In genomic region chr4:83500154-83501036, GRCm38 (mm10) we compare ENCODE assay signal across 8 mouse cellular contexts. TPM values are rescaled to one million over a fixed set of nuclear protein-coding genes. Genes with fewer than 3 reads are reported as not detected.
DNase-seq lines count a peak whose midpoint lies in the region; ATAC-seq lines count a peak whose summit lies in the region.

No protein-coding gene starts in this region.

- H3K4me2 ChIP-seq in heart, embryonic 14.5 days (ENCODE audit: low read length) = peak overlapping the region; percentile 60
- H3K4me2 ChIP-seq in liver, embryonic 13.5 days = peak overlapping the region; percentile 20

- peak overlapping the region; percentile 26 to 27 for H3K4me3 ChIP-seq in heart, embryonic 14.5 days (ENCODE audit: control insufficient read depth in 1 of 2, insufficient read depth in 1 of 2, low read depth in 1 of 2, low read length in 2 of 2)
- no peak overlapping the region for H3K4me3 ChIP-seq in liver, embryonic 13.5 days (replicated peaks)

- no peaks in the 10 kb centered on the region for H3K27me3 ChIP-seq in heart, embryonic 14.5 days (ENCODE audit: control insufficient read depth, insufficient read depth, low read length)
- peaks cover 9% of the 10 kb centered on the region; the same call in 1 of the 2 replicates for H3K27me3 ChIP-seq in liver, embryonic 13.5 days

- H3K27ac ChIP-seq in heart, embryonic 14.5 days (replicated peaks in 1 of 2; ENCODE audit: control insufficient read depth in 1 of 2, insufficient read depth in 1 of 2, low read depth in 2 of 2, low read length in 2 of 2) = no peak overlapping the region
- H3K27ac ChIP-seq in liver, embryonic 13.5 days = no peak overlapping the region

- 8% methylated on average over 22 of the region's 22 CpGs for WGBS in heart, embryonic 14.5 days
- WGBS in liver, embryonic 13.5 days (ENCODE audit: insufficient replicate concordance) = 19% methylated on average over 22 of the region's 22 CpGs

- no peak for ATAC-seq in heart, embryonic 14.5 days (ENCODE audit: insufficient number of reproducible peaks, insufficient read depth, low FRiP score, low read depth)
- ATAC-seq in liver, embryonic 13.5 days (ENCODE audit: low read depth) = no peak

- no peak overlapping the region for H3K9ac ChIP-seq in heart, embryonic 14.5 days (ENCODE audit: low read length)
- H3K9ac ChIP-seq in liver, embryonic 13.5 days = no peak overlapping the region

- H3K4me1 ChIP-seq in heart, embryonic 14.5 days (ENCODE audit: control insufficient read depth in 2 of 2, insufficient read depth in 2 of 2, low read length in 2 of 2) = peaks cover 2 to 4% of the 10 kb centered on the region in 2 experiments; a peak in 1 of 4 replicates
- no peaks in the 10 kb centered on the region for H3K4me1 ChIP-seq in liver, embryonic 13.5 days (replicated peaks)

- H3K9me3 ChIP-seq in heart, embryonic 14.5 days (ENCODE audit: control insufficient read depth, low read length) = no peaks in the 10 kb centered on the region
- H3K9me3 ChIP-seq in liver, embryonic 13.5 days (replicated peaks) = no peaks in the 10 kb centered on the region

- DNase-seq in heart, adult 8-10 months (ENCODE audit: low spot score) = no peak
- DNase-seq in WW6 (ENCODE audit: low read depth, low spot score) = peak; percentile 73
- DNase-seq in forelimb bud, embryonic 11.5 days (ENCODE audit: low read depth, low spot score) = peak; percentile 53
- no peak for DNase-seq in liver, embryonic 13.5 days
- peak; percentile 31 for DNase-seq in testis, postnatal 14 days (ENCODE audit: low spot score)
- DNase-seq in cerebellum, adult 18-20 months = no peak
- DNase-seq in urinary bladder, postnatal 25 days (ENCODE audit: low spot score) = no peak

- H3K36me3 ChIP-seq in heart, embryonic 14.5 days (ENCODE audit: control insufficient read depth, insufficient read depth, low read length) = no peaks in the 10 kb centered on the region
- H3K36me3 ChIP-seq in liver, embryonic 13.5 days = no peaks in the 10 kb centered on the region

RNA-seq across cellular contexts. Expression of gene Psip1, which starts 14.1 kb away (rescaled TPM):
- polyA plus RNA-seq in heart, embryonic 14.5 days (2014; fragmentation: Nextera tagmentation; extraction: Ambion mirVana) = 92.6 and 99.9 TPM in 2 replicates
- total RNA-seq in heart, adult 8-10 months (2022) = 10 to 100 TPM; 15.1 to 20.4 (median 17.3) TPM
- 59.9 and 71.4 TPM in 2 replicates for polyA plus RNA-seq in liver, embryonic 13.5 days (2015; fragmentation: Nextera tagmentation; extraction: Ambion mirVana)

RNA-seq across cellular contexts. Expression of gene Ccdc171, which starts 24.9 kb away (rescaled TPM):
- 2.7 and 3.6 TPM in 2 replicates for polyA plus RNA-seq in heart, embryonic 14.5 days (2014; fragmentation: Nextera tagmentation; extraction: Ambion mirVana)
- 1 to 10 TPM in 2 of 4 experiments, under 1 TPM in 2; 0.33 to 1.5 (median 1.0) TPM for total RNA-seq in heart, adult 8-10 months (2022)
- 1.1 and 1.8 TPM in 2 replicates for polyA plus RNA-seq in liver, embryonic 13.5 days (2015; fragmentation: Nextera tagmentation; extraction: Ambion mirVana)

Comparison
In these comparisons a context has a peak if more than half of its experiments do, and no peak if none do; other contexts are left out.
1. DNase-seq: peak in WW6 (single experiment), forelimb bud, embryonic 11.5 days (single experiment) and testis, postnatal 14 days (single experiment); none in heart, adult 8-10 months (single experiment), liver, embryonic 13.5 days (single experiment), cerebellum, adult 18-20 months (0 of 2) and urinary bladder, postnatal 25 days (single experiment).